Mouse (Mus musculus): ENCODE measurements at regions not wholly inside any gene's neighbourhood (a gene's known extent, or its start where the extent isn't known, plus 50 kb on each side); places are given as distances from the start of the nearest gene placed in this dataset.

GRCm38 (mm10) chr4:26964850-26965249 is 618.2 kb upstream of the Manea start:
- no peak for TF ChIP-seq GATA2 (IDR thresholded peaks at IDR 0.05; ENCODE audit: borderline replicate concordance, low read depth, low read length)
- TF ChIP-seq GATA1 (IDR thresholded peaks at IDR 0.05; ENCODE audit: borderline replicate concordance, low read length): no peak
